Mouse (Mus musculus): ENCODE results near the gene Pkd2l1.

DNA sequence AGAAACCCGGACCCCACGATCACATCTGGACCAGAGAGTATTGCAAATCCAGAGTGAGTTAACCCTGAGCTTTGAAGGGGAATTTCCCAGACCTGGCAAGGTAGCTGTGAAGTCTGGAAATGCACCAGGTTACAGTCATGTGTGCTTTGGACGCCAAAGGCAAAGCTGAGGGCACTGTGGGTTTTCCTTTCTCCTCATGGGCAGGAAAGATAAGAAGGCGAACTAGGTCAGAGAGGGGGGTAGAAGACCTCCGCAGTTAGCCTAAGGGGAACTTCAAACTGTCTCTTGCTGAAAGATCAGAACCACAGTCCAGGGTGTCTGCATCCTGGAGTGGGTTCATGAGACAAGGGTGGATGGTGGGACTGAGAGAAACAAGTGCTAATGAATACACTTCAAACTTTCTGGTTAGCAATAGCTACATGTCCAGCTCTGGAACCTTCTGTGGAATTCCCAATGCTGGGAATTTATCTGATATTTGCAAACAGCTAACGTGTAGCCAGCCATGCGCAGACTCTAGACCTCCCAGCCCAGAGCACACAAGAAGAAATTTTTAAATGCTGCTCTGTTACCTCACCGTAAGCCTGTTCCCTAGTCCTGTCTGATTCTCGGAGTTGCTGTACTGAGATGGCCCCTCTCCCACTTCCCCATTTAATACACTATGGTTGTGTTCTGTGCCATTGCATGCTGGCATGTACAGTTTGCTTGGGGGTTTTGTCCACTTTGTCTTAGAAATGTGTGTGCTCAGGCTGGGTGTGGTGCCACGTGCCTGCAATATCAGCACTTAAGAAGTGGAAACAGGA, 5.0 kb upstream of the Pkd2l1 start:
- TF ChIP-seq CTCF (IDR thresholded peaks at IDR 0.05) (no peak), EP300 (IDR thresholded peaks at IDR 0.05) (no peak)

Measured in lung, postnatal 0 days (tissue).